Mouse (Mus musculus): ENCODE measurements at regions not wholly inside any gene's neighbourhood (a gene's known extent, or its start where the extent isn't known, plus 50 kb on each side); places are given as distances from the start of the nearest gene placed in this dataset.

GRCm38 (mm10) chr2:12034323-12034585 lies 256.6 kb downstream of the Ankrd16 start:
- DNase-seq: no peak

DNA sequence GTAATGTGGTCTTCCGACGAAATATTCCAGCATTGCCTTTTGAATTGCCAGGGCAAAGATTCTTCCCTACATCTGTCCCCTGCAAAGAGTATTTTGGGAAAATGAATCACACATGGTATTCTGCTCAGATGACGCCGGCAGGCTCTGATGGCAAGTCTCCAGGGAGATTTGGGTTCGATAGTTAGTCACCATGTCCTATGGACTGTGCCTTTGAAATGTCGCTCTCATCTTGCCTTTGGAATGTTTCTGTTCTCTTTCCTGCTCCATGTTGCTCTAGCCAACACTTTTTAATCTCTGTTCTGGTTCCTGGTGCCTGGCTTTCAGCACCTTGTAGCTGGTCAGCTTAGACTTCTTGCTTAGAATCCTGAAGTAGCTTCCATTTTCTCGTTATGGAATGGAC lies 252.3 kb downstream of the Itga8 start:
- DNase-seq: no peak

DNA sequence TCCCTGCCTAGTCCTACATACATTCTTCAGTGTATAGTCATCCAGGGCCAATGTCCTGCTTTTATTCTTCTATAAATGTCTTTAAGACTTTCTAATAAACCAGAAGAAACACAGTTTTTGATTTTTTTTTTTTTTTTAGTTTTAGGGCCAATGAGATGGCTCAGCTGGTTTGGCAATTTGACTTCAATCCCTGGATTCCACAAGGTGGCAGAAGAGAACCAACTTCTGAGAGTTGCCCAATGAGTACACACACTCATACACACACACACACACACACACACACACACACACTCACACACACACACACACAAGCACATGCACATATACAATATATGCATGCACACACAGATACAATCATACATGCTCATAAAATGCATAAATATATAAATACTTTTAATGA lies 251.8 kb downstream of the Itga8 start:
- DNase-seq: no peak

DNA sequence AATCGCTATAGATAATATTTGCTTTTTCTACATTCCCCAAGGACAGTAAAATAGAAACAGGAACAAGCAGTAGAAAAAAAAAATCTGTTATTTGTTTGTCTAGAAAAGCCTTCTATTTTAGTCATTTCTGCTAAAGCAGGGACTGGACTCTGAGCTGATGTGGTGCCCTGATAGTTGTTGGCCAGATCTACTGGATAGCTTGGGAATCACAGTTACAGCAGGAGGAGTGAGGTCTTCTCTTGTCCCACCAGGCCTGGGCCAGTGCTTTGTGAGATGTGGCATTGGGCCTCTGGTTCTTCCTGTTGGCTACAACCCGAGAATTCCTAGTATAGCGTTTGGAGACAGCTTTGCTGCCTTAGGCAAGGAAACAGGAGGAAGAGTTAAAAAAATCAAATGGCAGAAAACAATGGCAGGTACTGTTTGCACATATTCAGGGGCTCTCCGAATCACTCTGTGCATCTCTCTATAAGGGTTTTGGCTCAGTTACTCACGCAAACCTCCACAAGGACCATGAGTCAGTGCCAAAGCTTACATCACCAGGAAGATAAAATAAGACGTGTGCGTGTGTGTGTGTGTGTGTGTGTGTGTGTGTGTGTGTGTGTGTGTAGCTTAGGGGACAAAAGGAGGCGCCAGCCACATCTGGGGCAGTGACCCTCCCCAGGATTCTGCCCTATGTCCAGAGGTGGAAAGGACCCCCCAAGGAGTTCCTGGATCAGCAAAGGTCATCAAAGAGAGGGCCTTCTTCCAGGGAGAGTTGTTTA lies 248.1 kb downstream of the Itga8 start:
- no peak for DNase-seq

DNA sequence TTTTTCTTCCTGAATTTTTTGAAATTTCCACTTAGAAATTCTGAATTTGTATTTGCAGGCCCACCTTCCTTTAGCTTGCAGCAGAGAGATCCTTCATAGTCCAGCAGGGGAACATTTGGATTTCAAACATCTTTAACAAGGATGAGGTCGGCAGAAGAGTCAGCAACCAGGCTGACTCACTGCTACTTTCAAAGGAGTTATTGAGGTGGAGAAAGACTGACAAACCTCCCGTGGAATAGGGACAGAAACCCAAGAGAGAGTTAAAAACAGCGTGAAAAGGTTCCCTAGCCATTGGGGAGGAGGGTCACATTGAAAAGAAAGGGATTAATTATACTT lies 247.6 kb downstream of the Itga8 start:
- DNase-seq: no peak
